Mouse (Mus musculus) ES-CJ7 (cell line): ENCODE results near the gene Plxnc1.
A peak's percentile ranks its signal among the peaks of the same experiment; 100 is the strongest.

Experiments
- DNase-seq: peaks from one replicate; pipeline ENCODE4 v3.0.0; 2011; ENCODE audit warnings: low read depth, low spot score

Gene Plxnc1

DNA sequence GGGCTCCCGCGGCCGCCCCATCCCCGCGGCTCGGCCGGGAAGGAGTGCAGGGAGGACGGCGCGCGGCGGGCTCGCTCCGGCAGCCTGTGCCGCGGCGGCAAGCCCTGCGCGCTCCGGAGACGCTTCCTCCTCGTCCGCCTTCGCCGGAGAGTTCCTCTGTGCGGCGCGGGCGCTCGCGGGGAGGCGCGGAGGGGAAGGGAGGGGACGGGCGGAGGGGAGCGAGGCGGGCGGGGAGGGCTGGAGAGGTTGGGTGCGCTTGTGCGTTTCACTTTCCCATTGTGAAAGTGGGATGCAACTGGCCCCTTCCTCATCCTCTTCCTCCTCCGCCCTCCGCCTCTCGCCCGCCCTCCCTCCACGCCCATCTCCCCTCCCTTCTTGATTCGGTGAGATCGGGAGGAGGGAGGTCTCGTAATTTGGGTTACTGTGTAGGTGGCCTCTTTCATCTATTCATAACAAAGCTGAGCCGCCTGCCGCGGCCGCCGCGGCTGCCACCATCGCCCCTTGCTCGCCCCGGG is at the start of gene Plxnc1:
Gene Plxnc1, minus strand, starts transcription at position 145 of the 515 bp plus-strand sequence.
- peak; percentile 69 for DNase-seq

DNA sequence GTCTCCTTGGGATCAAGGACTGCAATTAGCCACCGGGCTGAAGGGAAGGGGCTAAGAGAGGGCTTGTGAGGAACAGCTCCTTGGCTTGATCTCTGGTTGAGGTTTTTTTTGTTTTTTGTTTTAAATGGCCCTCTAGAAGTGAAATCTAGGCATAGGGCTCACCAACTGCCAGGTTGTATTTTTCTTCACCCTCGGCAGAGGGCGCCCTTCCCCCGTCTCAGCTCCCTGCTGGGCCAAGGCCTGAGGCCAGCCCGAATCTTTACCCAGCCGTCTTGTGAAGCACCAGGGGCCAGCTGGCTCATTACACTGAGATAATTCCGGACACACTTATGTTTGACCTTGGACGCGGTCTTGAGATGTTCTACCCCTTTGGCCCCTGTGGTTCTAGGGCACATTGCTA is 47.5 kb upstream of the Plxnc1 start:
- DNase-seq = peak; percentile 76

DNA sequence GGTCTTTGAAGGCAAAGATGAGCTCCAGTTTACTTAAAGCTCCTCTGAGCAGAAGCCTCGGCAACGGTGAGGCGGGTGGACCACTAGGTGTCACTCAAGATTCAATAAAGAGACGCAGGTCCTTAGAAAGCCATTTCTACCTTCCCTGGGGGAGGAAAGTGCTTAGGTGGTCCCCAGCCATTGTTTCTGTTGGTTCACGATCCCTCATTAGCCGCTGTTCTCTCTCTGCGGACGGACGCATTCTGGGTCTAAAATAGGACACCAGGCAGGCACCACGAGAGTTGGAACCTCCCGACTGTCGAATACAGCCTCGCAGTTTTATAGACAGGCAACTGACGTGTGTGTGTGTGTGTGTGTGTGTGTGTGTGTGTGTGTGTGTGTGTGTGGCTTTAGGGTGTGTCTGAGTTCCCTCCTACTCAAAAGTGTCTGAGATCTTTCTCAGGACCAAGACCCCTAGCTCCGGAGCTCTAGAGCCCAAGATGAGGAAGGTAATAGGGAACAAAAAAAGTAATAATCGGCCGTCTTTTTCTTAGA is 47.0 kb upstream of the Plxnc1 start:
- DNase-seq = peak; percentile 74

DNA sequence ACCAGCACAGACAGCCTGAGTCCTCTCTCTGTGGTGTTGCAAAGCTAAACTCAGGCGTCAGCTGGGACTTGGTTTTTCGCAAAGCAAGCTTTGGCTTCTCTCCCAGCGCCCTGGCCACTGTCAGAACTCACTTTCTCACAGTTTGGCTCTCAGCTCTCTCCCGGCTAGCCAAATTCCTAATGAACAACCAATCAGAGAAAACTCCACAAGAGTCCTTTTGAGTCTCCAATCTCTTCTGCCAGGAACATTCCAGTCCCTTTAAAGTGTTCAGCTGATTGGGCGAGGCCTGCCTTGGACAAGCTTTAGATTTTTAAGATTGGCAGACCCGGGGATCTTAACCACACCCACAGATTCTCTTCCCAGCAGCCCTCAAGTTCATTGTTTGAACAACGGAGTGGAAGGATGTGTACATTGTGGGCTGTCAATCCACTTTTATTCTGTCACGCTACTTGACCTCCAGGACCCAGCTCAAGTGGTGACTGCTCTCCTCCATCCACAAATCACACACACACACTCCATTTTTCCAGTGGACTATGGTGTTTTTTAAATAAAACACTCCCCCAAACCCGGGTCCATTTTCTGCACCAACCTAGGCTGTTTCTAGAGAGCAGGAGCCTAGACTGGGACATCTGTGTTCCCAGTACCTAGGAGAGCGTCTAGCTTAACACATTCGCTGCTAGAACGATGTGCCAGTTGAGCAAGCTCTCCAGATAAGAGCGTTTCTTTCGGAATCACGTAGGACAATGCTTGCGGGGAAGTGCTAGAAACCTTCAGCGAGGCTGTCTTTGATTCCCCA is 46.3 kb upstream of the Plxnc1 start:
- DNase-seq = peak; percentile 43

DNA sequence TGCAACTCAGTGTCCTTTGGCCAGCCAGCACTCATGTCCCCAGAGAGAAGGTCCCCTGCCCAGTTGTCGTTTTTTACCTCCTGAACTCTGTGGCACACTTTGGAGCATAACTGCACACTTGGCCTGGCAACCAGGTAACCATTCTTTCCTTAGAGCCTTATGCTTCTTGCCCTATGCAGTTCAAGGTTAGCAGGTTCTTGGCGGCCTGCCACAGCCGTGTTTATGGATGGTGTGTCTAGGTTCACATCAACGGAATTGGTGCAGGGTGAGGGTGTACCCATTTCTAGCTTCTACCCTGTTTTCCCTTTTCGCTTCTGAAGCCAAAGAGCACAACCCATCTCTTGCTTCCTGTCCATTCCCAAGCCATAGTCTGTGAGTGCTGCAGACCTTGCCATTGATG is 44.7 kb upstream of the Plxnc1 start:
- DNase-seq = no peak

DNA sequence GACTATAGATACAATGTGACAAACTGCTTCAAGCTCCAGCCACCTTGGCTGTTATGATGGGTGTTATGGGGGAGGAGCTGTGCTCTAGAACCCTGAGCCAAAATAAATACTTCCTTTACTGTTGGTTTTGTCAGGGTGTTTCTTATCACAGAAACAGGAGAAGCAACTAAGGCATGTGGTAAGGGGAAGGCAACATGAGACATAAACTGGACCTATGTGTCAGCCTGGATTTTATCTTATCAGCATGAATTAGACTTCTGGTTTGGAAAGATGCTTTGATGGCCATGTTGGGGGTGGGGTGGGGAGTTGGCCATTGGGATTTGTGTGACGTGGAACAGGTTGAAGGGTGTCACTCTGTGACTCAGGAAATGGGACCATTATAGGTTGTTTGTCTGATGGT is 40.5 kb upstream of the Plxnc1 start:
- DNase-seq = no peak

DNA sequence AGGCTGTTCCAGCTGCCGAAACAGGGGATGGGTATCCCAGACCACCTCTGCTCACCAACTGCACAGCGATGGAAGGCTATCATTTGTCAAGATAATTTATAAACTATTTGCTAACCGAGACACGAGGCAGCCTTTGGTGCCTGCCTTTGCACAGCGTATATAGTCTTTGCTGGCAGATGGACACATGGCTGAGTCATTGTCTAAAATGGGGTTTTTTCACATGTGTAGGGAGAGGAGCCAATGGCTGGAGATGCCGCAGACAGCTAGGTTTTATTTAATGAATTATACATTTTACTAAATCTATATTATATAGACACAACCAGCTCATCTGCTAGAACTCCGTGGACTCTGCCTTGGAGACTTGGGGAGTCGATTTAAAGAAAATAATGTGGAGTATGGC is 37.9 kb upstream of the Plxnc1 start:
- DNase-seq = no peak

DNA sequence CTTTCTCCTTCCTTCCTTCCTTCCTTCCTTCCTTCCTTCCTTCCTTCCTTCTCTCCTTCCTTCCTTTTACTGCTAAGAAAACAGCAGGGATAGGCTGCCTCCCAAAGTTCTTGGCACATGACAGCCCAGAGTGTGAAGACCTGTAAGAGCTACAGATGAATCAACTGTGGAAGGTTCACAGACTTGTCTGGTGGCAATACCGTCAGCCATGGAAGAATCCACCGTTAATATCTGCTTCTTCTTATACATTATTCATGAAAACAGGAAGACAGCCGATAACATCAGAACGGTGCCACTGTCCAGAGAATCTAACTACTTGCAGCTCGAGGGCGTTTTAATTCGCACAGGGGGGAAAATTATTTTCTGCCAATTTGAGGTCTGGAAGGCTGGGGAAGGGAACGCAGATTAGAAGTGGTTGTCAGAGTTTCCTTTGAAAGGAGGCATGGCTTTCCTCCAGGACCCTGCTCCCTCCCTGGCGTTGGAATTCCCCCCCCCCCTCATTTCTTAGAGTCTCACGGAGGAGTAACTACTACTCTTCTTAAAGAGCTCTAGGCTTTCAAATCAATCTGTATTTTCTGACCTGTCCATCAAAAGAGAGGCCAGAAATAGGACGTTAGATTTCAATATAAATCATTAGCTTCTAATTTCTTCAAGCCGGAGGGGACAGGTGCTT is 37.0 kb upstream of the Plxnc1 start:
- no peak for DNase-seq

DNA sequence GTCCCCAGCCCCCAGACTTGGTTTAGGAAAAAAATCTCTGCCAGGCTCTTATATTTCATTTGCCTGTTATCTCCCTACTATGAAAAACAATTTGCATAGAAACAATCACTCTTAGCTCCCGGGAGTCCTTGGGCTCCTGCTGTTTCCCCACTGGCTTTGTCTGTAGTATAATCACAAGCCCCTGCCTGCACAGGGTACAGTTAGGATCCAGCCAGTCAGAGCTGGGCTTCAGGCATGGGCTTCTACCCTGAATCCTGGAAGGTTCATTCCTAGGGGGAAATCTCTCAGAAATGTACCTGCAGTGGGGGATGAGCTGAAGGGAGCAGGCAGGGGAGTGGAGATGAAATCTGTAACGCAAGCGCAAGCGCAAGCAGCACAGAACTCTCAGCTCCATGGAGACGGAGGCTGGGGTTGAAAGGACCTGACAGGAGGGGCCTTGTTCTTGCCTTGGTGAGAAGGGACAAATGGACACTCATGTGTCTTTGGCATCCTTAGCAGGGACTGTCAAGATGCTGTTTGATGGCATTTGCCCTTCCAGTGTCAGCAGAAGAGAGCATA is 33.7 kb upstream of the Plxnc1 start:
- DNase-seq = no peak

DNA sequence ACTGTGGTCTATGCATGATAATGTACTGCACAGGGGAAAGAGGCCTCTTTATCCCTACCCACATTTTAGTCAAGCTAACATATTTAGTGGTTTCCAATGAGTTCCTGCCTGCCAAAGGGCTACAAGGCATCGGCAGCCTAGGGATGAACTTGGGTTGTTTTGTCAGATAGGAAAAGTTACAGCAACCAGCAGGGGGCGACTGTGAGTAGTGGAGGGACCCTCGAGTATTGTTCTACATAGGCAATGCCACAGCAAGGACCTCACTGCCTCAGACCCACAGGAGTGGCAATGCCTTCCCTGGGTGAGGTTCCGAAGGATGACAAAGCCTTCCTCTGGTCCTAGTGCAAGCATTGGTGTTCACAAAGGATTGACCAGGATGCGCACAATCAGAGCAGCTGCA is 31.7 kb upstream of the Plxnc1 start:
- peak; percentile 60 for DNase-seq

DNA sequence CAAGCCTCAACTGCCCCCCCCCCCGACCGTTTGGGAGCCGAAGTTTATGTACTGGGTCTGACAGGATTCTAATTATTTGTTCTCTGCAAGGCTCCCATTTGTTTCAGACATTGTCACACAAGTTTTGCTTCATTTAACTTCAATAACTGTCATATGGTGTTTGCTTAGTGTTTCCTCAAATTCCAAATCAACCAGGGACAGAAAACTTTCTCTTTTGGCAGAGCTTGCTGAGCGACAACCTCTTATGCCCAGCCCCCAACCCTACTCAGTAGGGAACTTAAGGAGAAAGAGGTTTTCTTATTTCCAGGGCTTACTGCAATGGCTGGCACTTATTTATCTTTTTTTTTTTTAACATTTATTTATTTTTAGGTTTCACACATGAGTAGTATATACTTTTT is 30.5 kb upstream of the Plxnc1 start:
- DNase-seq = no peak

DNA sequence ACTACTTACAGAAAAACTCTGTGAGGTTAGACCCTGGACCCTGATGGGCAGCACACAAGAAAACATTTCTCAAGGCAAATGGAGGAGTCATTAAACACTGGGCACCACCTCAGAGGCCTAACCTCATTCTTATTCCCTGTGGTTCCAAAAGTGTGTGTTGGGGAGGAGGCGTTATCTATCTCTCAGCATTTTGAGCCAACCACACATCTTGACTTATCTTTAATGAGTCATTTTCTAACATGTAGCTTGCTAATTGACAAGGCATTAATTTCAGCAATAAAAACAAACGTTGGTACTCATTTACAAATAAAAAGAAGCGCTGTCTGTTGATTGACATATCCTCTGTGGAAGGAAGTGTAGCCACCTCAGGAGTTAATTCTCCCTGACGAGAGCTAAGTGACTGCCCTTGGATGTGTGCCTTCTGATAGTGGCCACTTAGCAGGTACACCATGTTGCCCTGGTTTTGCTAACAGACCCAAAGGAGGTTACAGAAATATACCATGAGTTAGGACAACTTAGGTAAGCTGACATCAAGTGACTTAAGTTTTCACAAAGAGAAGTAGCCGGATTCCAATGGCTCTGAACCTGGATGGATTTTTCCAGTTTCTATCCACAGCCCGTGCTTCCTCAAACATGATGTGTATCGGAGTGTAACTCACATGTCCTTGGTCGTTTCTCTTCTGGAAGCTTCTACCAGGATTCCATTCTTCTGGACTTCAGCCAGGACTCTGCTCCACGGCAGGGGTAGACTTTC is 29.9 kb upstream of the Plxnc1 start:
- no peak for DNase-seq

DNA sequence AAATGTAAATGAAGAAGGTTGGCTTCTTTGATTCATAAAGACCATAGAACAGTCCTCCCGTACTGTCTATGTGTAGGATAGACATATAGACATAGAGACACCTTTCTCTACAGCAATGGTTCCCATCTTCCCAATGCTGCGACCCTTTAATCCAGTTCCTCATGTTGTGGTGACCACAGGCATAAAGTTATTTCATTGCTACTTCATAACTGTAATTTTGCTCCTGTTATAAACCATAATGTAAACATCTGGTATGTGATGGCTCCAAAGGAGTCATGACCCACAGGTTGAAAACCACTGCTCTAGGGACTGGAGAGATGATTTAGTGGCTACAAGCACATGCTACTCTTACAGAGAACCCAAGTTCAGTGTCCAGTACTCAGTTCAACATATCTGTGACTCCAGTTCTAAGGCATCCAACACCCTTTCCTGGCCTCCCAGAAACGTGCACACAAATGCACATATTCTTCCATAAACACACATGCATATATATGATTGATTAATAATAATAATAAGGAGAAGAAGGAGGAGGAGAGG is 27.1 kb upstream of the Plxnc1 start:
- no peak for DNase-seq

DNA sequence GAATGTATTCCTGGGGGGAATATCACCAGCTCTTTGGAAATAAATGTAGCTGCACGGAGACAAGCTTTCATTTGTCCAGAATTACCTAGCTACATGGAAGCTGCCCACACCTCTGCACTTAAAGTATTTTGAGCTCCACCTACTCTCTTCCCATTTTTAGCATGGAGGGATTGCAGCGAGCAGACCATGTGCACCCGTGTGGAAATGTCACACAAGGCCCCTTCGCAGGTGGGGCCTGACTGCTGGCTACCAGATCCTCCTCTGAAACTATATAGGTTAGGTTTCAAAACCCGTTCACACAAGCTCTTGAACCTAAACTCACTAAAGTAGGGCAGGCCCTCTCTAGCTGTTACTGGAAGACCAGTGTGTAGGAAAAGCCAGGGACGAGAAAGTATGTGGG is 25.6 kb upstream of the Plxnc1 start:
- DNase-seq = no peak

DNA sequence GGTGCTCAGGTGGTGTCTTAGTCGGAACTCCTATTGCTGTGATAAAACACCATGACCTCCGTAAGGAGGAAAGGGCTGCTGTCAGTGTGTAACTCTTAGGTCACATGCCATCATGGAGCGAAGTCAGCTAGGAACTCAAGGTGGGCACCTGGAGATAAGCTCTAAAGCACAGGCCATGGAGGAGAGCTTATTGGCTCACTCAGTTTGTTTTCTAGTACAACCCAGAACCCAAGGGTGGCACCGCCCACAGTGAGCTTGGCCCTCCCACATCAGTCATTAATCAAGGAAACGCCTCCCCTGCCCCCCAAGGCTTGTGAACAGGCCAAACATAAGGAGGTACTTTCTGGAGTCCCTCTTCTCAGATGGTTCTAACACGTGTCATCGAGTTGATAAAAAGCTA is 22.8 kb upstream of the Plxnc1 start:
- no peak for DNase-seq

DNA sequence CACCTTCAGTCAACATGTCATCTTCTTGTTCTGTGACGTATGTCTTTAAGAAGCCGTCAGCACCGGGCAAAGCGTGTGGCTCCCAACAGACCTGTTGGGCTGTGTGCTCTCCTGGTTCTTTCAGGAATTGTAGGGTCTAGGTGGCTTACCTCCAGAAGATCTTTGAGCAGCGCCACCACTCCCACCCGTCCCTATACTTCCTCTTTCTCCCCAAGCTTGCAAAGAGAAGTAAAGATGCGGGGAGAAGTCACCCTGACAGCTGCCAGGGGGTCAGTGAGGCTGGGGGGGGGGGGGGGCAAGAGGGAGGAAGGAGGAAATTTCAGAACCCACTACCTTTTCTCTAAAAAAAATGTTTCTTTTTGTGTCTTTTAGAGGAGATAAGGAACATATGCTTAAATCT is 22.2 kb upstream of the Plxnc1 start:
- DNase-seq = no peak

DNA sequence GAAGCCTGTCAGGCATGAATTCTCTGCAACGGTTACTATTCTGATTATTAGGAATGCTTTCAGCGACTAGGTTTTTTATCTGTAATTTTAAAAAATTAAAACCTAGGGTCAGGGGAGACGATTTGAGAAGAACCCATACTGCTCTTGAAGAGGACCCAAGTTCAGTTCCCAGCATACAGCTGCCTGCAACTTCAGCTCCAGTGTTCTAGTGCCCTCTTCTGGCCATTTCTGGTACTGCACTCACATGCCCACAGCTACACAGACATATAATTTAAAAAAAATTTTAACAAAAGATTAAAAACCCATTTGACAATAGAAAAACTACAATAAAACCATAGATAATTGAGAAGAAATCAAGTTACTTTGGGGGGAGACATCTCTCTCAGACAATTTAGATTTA is 20.5 kb upstream of the Plxnc1 start:
- DNase-seq = peak; percentile 62

DNA sequence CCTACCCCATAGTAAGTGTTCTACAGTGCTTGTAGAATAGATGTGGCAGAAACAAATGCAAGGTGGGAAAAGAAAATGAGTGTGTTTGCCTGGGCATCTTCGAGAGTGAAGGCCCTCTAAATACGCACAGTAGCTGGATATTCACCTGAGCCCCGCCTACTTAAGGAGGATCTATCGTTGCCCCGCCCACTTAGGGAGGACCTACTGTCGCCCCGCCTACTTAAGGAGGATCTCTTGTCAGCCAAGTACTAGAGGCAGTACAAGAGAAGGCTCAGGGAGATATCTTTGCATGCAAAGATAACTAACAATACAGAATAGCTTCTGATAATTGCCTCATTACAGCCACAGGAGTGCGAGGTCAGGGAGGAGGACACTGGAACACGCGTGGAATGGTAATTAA is 17.4 kb upstream of the Plxnc1 start:
- peak; percentile 66 for DNase-seq

DNA sequence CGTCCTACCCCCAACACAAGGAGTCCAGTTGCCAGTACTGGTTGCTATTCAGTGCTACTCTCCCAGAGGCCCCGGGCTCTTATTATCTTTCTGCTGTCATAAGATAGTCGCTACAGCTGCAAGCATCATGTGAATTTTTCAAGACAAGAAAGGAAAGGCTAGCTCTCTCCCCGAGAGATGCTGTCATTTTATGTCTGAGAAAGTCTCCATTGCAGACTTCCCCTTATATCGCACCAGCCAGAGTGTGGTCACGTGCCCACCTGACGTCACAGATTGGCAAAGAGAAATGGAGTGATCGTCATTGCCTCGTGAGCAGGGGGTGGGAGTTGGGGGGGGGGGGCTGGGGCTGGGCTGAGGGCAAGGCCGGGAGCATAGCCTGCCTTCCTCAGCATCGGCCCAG is 16.6 kb upstream of the Plxnc1 start:
- no peak for DNase-seq

DNA sequence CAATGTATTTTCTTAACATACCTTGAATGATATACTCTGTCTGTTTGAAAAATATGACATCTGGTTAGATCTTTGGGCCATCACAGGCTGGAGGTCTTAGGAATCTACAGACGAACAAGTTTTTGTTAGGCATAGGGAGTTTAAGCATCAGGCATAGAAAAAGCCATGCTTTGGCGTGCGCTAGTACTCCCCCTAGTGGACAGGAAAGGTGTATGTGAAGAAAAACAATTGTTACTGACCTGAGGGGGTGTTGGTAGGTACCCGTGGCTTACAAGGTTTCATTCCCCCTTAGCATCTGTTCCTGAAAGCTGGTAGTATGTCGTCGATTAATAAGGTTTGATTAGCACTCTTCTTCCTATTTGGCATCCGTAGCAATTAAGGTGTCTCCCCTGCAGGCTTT is 13.7 kb upstream of the Plxnc1 start:
- peak; percentile 77 for DNase-seq

DNA sequence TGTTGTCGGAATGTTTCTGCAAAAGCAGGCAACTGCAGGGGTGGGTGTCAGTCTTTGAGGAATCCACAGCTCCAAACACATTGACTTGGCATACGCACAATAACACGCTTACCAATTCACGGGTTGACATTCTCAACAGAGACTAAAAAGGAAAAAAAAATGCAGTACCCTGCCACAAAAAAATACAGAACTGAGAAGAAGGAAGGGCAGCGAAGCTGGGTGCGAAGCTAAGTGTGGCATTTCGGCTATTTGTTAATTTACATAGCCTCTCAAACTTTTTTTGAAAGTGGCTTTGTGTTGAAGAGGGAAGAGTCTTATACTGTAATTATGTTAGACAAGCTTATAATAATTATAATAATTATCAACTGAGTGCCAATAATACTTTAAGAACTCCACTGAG is 13.1 kb upstream of the Plxnc1 start:
- no peak for DNase-seq
